Mouse (Mus musculus) megakaryocyte, adult 5-6 weeks (primary cell): Measurements from ENCODE around the gene Icam4. TPM values are rescaled to one million over a fixed set of nuclear protein-coding genes. Genes with fewer than 3 reads are reported as not detected.
"Not testable (repeated sequence)": the region's sequence is repeated elsewhere in the genome, so short reads cannot be mapped to it uniquely, and the experiment has no call there.

ENCODE experiments used
- ATAC-seq: 2 replicates; pipeline ENCODE4 v1.8.0; 2016; ENCODE audit warnings: mild to moderate bottlenecking, inconsistent platforms; ENCODE audit not compliant: poor library complexity, severe bottlenecking
- total RNA-seq, 2 experiments: library from RNA; stranded (forward) in 1 of 2; stranded (reverse) in 1 of 2; fragments of 153-499, 151-499 nt in 1 of 2; fragments of 221-1000, 200-1000 nt in 1 of 2; gene quantifications; 2 replicates each; pipeline versions ENCODE4 v1.2.3 to v1.2.4; 2015 to 2017

Icam4 gene
- total RNA-seq, 2 experiments from 2014 or later = 0.44 to 0.91 TPM

DNA sequence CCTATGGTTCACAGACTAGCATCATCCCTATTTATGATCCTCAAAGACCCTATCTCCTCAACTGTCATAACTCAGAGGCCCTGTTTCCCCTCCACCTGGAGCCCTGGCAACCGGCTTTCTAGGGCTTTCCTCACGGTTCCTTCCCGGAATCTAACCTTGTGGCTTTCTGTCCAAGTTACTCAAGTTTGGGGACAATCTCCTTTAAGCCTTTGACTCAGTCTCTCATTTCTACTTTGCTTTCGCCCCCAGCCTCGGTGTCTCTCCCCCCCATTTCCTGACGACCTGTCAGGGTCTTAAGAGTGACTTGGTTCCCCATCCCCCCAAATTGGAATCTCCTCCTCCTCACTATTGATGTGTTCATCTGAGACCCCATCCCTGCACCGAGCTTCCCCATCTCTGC is 3.3 kb downstream of the Icam4 start:
- no peak for ATAC-seq

DNA sequence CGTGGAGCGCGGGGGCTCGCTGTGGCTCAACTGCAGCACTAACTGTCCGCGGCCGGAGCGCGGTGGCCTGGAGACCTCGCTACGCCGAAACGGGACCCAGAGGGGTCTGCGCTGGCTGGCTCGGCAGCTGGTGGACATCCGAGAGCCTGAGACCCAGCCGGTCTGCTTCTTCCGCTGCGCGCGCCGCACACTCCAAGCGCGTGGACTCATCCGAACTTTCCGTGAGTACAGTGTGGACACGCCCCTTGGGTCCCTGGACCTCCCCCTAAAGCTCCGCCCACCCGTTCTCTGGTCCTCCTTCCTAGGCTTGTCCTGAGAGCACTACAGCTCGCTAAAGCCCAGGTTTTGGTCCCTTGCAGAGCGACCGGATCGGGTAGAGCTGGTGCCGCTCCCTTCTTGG is 4.0 kb downstream of the Icam4 start:
- peak; percentile 56 for ATAC-seq

DNA sequence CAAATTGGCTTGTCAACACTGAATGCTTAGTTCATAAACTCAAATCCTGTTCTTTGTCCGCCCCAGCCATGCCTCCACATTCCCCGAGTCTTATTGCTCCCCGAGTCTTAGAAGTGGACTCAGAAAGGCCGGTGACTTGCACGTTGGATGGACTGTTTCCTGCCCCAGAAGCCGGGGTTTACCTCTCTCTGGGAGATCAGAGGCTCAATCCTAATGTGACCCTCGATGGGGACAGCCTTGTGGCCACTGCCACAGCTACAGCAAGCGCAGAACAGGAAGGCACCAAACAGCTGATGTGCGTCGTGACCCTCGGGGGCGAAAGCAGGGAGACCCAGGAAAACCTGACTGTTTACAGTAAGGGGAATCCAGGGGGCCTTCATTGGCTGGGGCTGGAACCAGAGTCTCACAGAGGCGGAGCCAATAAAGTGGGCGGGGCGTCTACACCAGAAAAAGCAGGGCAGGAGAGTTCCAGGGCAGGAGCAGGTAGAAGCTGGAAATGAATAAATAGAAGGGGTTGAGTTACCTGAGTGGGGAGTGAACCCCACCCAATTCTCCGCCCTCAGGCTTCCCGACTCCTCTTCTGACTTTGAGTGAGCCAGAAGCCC is 5.4 kb downstream of the Icam4 start:
- ATAC-seq = no peak

DNA sequence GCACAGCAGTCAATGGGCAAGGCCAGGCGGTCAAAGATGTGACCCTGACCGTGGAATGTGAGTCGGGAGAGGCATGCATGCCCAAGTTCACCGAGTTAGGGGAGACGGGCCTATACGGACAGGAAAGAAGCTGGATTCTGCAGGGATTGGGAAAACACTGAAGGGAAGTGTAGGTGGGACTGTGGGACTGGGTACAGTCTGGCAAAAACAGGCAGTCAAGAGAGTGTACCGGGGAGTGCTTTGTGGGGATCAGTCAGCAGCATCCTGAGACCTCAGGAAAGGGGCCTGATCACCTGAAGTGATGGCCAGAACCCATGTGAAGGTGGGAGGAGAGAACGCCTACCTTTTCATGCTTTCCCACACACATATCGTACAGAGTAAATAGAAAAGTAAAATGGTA is 6.4 kb downstream of the Icam4 start:
- ATAC-seq = no peak

DNA sequence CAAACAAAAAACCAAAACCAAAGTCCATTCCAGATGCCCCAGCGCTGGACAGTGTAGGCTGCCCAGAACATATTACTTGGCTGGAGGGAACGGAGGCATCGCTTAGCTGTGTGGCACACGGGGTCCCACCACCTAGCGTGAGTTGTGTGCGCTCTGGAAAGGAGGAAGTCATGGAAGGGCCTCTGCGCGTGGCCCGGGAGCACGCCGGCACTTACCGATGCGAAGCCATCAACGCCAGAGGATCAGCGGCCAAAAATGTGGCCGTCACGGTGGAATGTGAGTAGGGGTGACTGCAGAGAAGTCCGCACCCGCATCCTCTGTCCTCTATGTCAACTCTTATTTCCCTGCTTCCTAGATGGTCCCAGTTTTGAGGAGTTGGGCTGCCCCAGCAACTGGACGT is 7.0 kb downstream of the Icam4 start:
- no peak for ATAC-seq

DNA sequence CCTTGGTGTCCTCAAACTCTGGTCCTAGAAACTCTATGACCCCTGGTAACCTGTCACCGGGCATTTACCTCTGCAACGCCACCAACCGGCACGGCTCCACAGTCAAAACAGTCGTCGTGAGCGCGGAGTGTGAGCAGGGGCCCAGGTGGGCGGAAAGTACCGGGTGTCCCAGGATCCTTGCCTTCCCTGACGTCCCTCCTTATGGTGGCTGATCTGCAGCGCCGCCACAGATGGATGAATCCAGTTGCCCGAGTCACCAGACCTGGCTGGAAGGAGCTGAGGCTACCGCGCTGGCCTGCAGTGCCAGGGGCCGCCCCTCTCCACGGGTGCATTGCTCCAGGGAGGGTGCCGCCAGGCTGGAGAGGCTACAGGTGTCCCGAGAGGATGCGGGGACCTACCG is 7.5 kb downstream of the Icam4 start:
- no peak for ATAC-seq

DNA sequence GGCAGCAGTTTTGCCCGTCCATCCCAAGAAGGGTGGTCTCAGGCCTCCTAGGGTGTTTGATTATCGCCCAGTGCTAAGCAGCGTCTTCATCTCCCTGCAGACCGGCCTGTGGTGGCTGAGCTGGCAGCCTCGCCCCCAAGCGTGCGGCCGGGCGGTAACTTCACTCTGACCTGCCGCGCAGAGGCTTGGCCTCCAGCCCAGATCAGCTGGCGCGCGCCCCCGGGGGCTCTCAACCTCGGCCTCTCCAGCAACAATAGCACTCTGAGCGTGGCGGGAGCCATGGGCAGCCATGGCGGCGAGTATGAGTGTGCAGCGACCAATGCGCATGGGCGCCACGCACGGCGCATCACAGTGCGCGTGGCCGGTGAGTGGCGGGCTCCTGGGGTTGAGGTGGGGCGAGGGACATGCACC is 8.3 kb downstream of the Icam4 start:
- ATAC-seq = no peak

DNA sequence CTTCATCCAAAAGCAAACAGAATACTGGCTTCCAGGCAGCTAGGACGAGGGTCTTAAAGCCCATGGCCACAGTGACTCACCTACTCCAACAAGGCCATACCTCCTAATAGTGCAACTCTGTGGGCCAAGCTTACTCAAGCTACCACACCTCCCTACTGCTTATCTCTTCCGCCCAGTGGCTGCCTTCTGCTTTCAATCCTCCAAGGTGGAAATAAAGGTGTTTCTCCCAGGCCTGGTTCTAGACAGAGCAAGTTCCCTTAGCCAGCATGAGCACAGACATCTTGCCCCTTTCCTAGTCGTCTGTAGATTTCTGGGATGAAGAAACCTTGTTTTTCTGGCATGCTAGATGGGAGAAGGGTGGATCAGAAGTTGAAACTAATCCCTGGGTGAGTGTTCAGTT is 10.6 kb downstream of the Icam4 start:
- ATAC-seq = no peak

DNA sequence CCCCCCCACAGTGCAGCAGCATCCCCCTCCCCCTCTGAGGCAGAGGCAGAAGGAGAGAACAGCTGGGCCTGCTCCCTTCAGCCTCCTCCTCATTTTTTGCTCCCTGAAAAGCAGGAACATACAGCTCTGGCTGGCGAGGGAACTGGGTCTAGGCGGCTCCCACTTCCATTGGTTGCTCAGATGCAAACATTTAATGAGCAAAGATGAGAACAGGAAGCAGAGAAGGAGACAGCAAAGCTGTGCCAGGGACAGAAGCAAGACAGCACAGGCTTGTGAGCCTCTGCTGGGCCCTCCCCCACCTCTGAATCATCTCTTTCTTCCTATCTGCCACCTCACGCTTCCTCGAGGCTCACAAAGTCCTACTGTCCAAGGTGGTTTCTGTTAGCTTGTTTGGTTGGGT is 12.1 kb downstream of the Icam4 start:
- no peak for ATAC-seq

DNA sequence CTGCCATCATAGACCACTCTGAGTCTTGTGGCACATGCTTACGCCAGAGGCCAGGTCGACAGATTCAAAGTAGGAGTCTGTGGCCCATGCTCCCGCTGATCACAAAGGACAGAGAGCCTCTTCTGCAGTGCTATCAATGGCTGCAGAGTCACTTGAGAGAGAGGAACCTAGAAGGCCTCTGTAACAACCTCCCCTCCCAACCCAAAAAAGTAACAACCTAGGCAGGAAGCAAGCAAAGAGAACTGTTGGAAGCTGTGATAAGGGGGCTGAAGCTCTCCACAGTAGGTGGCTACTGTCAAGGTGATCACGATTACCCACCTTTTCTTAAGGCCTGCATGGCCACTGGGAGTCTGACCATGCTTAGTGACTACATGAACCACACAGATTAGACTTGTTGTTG is 14.4 kb downstream of the Icam4 start:
- no peak for ATAC-seq

DNA sequence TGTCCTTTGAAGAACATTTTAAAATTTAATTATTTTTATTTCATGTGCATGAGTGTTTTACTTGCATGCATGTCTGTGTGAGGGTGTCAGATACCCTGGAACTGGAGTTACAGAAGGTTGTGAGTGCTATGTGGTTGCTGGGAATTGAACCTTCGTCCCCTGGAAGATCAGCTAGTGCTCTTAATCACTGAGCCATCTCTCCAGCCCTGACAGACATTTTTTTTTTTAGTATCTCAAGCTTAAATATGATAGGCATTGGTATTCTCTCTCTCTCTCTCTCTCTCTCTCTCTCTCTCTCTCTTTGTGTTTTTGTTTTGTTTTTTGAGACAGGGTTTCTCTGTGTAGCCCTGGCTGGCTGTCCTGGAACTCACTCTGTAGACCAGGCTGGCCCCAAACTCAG is 15.6 kb downstream of the Icam4 start:
- not testable (repeated sequence) for ATAC-seq

DNA sequence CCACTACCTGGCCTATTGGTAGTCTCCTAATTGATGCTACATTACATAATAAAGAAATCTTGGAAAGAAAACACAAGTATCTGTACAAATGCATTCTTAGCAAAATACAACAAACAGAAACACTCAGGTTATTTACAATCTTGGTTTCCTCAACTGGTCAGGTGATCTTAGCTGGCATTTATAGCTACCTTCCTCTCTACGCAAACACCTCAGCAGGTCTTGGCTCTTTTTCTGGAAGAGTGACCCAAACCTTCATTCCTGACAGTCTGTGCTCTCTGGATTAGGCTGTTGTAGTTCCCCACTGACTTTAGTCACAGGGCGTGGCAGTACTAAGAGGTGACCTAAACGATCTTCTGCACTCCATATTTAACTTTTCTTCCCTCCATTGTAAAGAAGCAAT is 16.1 kb downstream of the Icam4 start:
- ATAC-seq = no peak

DNA sequence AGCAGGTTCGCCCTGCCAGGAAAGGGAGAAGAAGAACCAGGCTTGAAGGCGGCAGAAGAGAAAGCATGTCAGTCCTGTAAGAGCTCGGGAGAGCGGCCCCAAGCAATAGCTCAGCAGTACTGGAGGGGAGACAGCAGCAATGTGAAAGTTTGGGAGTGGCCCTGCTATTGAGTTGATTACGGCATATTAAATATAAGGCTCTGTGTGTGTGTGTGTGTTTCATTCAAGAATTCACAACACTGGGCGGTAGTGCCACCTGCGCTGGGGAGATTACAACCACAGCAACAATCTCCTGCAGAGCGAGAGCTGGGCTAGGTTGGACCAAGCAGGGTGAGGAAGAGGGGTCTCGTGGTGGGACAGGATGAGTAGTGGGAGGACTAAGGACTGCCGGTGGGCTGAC is 22.4 kb downstream of the Icam4 start:
- ATAC-seq = no peak

DNA sequence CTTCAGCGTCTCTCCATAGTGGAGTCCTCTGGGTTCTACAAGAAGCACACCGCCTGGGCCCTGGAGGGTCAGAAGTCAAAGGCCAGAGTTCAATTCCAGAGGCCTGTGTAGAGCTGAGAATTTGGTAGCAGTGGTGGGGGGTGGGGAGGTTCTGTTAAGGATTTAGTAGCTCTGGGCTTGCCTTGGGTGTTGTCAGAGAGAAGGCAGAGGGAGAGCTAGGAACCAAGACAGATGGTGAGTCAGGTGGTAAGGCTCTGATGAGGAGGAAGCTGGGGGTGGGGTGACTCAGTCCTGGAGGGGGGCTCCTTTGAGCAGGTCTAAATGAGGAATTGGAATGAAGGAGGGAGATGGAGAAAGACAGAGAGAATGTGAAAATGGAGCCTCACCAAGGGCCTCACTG is 33.8 kb downstream of the Icam4 start:
- no peak for ATAC-seq

DNA sequence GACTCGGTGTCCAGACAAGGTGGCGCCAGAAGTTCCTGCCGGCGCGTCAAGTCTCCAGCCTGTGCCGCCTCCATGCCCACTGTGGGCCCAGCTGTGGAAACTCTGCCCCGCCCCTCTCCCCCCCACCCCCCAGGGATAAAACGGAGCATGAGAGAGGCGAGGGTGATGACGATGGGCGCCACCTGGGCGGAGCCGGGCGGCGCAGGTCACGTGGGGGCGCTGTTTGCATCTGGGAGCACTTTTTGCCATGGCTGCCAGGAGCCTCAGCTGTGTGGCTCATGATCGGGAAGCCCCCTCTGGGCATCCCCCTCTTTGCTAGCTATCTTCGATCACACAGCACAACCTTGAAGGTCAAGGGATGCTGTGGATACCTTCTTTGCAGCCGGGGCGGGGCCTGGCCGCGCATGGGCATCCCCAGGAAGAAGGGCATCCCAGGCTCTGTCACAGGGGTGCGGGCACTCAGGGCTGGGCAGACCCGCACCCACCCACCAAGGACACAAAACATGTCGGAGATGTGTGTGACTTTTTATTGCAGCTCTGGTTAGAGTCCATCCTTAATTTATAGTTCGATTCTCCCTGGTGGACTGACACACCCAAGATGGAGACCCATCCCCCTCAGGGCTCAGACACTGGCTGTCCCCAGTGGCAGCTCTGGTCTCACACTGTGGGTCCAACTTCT is 38.0 kb downstream of the Icam4 start, which contains the start of gene Zglp1:
Zglp1 (minus strand) TSS at position 88 of the 679 bp plus-strand sequence.
- no peak for ATAC-seq

DNA sequence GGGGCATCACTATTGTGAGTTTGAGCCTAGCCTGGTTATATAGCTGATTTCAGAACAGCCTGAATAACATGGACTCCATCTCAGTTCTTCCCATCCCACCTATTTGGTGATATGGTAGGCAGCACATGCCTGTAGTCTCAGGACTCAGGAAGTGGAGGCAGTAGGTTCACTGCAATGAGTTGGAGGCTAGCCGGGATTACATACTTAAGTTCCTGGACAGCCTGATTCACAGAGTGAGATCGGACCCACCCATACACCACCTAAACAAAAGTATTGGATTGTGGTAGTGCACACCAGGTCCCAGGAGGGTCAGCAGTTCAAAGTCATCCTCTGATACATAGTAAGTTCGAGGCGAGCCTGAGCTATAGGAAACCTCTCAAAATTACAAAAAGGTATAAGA is 43.5 kb downstream of the Icam4 start:
- ATAC-seq = no peak

DNA sequence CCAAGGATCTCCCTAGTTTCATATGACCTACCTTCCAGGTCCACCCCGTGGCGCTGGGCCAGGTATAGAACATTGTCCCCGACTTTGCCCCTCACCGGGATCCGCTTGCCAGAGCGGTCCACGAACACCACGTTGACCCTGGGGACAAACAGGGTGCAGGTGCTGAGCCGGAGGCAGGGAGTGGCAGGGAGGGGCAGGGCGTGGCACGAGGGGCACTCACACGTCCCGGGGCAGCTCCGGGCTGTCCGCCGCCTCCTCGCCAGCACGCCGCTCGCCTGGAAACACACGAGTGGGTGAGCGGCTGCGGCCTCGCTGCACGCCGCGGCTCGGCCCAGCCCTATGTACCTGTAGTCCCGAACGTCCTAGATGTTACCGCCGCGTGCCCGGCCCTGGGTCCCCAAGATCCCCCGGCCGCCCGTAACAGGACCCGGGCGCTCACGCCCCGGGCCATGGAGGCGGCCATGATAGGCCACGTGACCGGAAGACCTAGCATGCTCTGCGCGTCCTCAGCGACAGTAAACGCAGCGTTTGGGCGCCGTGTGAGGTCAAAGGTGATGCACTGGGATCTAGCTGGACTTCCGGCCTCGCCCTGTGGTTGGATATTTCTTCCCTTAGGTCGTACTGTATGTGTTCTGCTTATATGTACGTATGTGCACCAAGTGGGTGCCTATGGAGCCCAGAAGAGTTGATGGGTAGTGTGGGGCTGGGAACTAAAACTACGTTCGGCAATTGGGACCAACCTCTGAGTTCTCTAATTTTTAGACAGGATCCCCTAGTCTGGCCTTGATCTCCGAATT is 44.1 kb downstream of the Icam4 start, which contains the start of the genes Gm49373 and Fdx1l:
Gm49373 (minus strand) TSS at position 53 of the 797 bp plus-strand sequence.
Fdx1l (minus strand) TSS at position 571 of the 797 bp plus-strand sequence.
- ATAC-seq = peak; percentile 98

DNA sequence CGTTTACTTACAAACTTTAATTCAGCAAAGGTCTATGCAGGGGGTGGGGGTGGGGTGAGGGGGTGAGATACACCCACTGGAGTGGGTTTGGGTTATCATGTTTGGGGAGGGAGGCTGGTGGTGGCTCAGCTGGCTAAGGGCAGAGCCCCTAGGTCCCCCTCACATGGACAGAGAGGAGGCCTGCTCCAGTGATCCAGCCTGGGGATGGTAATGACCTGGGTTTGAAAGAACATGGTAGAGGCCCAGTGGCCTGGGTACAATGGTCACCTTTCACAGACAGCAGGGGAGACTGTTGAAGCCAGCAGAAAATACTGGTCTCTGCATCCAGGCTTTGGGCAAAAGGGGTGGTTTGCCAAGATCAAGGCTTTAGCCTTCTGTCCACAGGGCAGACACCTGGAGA is 45.0 kb downstream of the Icam4 start:
- ATAC-seq = no peak

DNA sequence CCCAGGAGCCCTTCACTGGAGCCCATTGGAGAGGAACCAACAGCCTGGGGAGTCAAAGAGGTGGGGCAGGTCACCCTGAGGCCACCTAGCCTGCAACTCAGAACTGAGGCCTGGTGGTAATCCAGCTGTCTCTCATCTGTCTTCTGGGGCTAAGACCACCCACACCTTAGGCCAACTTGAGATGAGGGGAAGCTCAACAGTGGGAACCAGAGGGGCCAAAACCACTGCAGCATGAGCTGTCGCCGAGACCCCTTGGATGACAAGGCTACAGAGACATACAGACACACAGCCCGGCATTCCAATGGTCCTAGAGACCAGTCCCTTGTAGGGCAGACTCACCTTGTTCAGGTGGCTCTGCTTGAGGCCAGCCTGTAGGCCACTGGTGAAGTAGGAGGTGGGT is 46.5 kb downstream of the Icam4 start:
- no peak for ATAC-seq
